Mouse (Mus musculus): ENCODE results near the gene Rnd2. TPM values are rescaled to one million over a fixed set of nuclear protein-coding genes. Genes with fewer than 3 reads are reported as not detected.
A peak's percentile ranks its signal among the peaks of the same experiment; 100 is the strongest.

The Rnd2 gene
- polyA plus RNA-seq (2012), result 0.09 and 0.16 TPM in 2 replicates

DNA sequence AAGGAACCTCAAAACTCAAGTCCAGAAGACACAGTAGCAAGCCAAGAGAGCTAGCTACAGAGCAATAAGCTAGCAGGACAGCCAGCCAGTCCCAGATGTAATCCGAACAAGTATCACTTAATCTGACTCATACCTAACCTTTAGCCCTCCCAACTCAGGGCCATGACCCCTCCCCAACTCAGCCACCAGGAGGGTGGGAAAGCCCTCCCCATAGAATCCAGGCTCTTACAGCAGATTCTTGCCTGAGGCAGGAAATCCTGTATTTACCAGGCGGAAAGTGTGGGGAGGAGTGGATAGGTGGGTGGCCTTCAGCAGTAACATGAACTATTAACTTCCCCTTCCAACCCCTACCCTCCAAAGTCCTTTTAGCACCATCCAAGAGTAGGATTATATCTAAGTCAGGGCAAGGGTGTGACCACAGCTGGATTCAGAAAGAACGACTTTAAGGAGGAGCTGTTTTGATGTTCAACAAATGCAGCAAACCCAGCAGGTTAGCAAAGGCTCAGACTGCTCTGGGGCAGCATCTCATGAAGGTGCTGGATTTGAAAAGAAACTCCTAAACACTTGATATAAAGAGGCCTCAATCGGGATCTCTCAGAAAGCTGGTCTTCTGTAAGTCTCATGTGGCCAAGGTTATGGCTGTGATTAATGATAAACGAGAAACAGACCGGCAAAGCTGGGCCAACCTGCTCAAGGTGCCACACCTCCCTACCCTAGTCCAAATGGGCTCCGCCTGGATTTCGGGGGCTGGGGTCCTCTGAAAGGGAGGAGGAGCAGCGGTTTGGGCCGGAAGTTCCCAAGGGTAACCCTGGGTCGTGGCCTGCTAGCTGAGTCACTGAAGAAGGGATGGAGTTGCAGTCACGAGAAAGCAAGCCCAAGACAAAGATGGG, at the start of gene Rnd2:
Rnd2 (plus strand) TSS at position 789 of the 890 bp plus-strand sequence.
- Histone ChIP-seq H3K4me3 (replicated peaks) (peak within 1 kb of the TSS; percentile 69), H3K9me3 (ENCODE audit: control insufficient read depth, low read length) (no peaks in the 10 kb centered on the region), H3K4me1 (ENCODE audit: control insufficient read depth) (peaks cover 64% of the 10 kb centered on the region), H3K36me3 (ENCODE audit: control insufficient read depth) (peaks cover 15% of the 10 kb centered on the region), H3K27me3 (ENCODE audit: control insufficient read depth) (peaks cover 70% of the 10 kb centered on the region)
- no peak for TF ChIP-seq TAL1 (IDR thresholded peaks at IDR 0.05; ENCODE audit: low read length)
- no peak for TF ChIP-seq GATA1 (IDR thresholded peaks at IDR 0.05; ENCODE audit: low read length)

DNA sequence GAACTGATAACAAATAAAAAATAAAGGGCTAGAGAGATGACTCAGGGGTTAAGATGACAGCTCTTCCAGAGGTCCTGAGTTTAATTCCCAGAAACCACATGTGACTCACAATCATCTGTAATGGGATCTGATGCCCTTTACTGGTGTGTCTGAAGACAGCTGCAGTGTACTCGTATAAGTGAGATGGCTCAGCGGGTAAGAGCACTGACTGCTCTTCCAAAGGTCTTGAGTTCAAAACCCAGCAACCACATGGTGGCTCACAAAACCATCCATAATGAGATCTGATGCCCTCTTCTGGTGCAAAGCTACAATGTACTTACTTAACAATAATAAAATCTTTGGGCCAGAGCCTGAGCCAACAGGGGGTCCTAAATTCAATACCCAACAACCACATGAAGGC, 49.5 kb upstream of the Rnd2 start:
- H3K27me3 ChIP-seq (ENCODE audit: control insufficient read depth), result no peaks in the 10 kb centered on the region
- no peaks in the 10 kb centered on the region for H3K9me3 ChIP-seq (ENCODE audit: control insufficient read depth, low read length)
- H3K36me3 ChIP-seq (ENCODE audit: control insufficient read depth), result peaks cover 46% of the 10 kb centered on the region
- H3K4me1 ChIP-seq (ENCODE audit: control insufficient read depth), result peaks cover 24% of the 10 kb centered on the region
- no peak for TF ChIP-seq GATA1 (IDR thresholded peaks at IDR 0.05; ENCODE audit: low read length)
- no peak for TF ChIP-seq TAL1 (IDR thresholded peaks at IDR 0.05; ENCODE audit: low read length)
- H3K4me3 ChIP-seq (replicated peaks), result no peak overlapping the region

DNA sequence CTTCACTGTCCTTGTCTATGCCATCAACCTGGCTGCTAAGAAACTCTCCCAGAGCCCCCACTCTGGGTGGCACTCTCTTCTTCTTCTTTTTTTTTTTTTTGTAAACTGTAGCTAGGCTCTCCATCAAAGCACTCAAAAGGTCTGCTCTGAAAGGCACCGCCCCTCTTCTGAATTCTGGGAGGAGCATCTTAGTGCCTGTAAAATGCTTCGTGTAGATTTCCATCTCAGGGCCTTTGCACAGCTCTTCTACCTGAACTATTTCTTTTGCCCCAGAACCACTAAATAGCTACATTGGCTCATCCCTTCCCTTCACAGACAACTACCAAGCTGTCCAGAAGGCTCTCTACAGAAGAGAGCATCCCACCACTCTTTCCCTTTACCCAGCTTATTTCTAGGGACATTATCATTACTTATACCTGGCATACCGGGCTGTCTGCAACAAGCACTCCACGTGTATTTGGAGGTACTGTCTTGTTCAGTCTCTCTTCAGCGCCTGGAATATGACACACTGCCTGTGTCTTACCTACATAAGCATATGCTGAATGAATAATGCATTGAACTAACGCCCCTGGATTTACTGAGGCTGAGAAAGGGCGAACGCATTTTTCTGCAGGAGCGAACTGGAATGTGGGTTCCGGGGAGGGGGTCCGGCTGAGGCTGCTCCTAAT, 48.2 kb upstream of the Rnd2 start:
- Histone ChIP-seq H3K36me3 (ENCODE audit: control insufficient read depth) (peaks cover 33% of the 10 kb centered on the region), H3K9me3 (ENCODE audit: control insufficient read depth, low read length) (no peaks in the 10 kb centered on the region), H3K4me3 (replicated peaks) (peak overlapping the region; percentile 74), H3K27me3 (ENCODE audit: control insufficient read depth) (no peaks in the 10 kb centered on the region), H3K4me1 (ENCODE audit: control insufficient read depth) (peaks cover 24% of the 10 kb centered on the region)
- TF ChIP-seq TAL1 (IDR thresholded peaks at IDR 0.05; ENCODE audit: low read length), result no peak
- TF ChIP-seq GATA1 (IDR thresholded peaks at IDR 0.05; ENCODE audit: low read length), result no peak

DNA sequence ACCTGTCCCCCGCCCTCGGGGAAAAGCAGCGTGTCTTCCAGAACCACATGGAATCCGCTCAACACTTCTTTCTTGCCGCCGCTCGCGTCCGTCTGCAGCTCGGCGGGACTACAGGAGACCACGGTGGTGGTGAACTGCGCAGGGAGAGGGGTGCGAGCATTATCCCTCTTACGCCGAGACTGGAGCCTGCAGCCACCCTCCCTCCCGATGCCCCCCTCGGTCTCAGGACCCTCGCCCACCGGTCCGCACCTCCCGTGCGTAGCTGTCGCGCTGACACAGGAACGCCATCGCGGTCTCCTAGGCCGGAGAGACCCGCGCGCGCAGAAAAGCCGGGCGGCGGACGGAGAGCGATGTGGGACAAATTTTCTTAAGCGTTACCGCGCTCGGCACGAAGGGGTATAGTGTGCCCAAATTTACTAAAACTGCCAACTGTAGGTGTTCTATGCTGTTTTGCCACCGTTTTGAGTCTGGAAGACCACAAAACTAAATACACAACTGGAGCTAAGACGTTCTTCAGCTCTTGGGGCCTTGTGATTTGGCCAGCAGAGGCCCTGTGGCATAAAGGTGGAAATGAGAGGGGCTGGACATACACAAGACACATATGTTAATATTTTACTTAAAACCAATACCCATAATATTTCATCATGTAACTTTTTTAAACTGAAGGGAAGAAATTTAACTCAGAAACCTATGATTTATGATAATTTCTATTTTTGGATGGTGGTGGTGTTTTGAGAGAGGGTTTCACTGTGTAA, 47.5 kb upstream of the Rnd2 start, which contains the start of gene Aarsd1:
Aarsd1 (minus strand) TSS at position 515 of the 755 bp plus-strand sequence.
- Histone ChIP-seq H3K27me3 (ENCODE audit: control insufficient read depth) (no peaks in the 10 kb centered on the region), H3K36me3 (ENCODE audit: control insufficient read depth) (peaks cover 26% of the 10 kb centered on the region), H3K4me3 (replicated peaks) (peak within 1 kb of the TSS; percentile 74), H3K9me3 (ENCODE audit: control insufficient read depth, low read length) (no peaks in the 10 kb centered on the region), H3K4me1 (ENCODE audit: control insufficient read depth) (peaks cover 30% of the 10 kb centered on the region)
- TF ChIP-seq TAL1 (IDR thresholded peaks at IDR 0.05; ENCODE audit: low read length) (no peak), GATA1 (IDR thresholded peaks at IDR 0.05; ENCODE audit: low read length) (no peak)

DNA sequence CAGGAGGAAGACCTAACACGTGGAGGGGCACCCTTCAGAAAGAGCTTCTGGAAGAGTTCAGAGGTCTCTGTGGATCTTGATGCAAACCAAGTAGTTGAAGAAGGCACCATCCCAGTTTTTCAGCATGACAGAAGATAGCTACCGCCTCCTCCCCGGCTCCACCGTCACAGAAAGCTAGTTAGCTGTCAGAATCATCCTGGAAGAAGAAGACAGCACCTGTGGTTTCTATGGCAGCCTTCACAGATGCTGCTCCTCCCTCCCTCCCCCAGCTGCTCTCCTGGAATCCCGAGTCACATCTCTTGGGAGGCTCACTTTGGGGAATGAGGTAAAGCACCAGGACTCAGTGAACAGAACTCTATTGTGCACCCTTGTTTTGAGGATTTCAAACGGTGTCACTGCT, 45.8 kb upstream of the Rnd2 start:
- peaks cover 4% of the 10 kb centered on the region; the same call in 1 of the 2 replicates for H3K27me3 ChIP-seq (ENCODE audit: control insufficient read depth)
- H3K4me3 ChIP-seq (replicated peaks), result no peak overlapping the region
- no peaks in the 10 kb centered on the region for H3K9me3 ChIP-seq (ENCODE audit: control insufficient read depth, low read length)
- no peak for TF ChIP-seq TAL1 (IDR thresholded peaks at IDR 0.05; ENCODE audit: low read length)
- no peak for TF ChIP-seq GATA1 (IDR thresholded peaks at IDR 0.05; ENCODE audit: low read length)
- peaks cover 9% of the 10 kb centered on the region for H3K36me3 ChIP-seq (ENCODE audit: control insufficient read depth)
- peaks cover 32% of the 10 kb centered on the region for H3K4me1 ChIP-seq (ENCODE audit: control insufficient read depth)

DNA sequence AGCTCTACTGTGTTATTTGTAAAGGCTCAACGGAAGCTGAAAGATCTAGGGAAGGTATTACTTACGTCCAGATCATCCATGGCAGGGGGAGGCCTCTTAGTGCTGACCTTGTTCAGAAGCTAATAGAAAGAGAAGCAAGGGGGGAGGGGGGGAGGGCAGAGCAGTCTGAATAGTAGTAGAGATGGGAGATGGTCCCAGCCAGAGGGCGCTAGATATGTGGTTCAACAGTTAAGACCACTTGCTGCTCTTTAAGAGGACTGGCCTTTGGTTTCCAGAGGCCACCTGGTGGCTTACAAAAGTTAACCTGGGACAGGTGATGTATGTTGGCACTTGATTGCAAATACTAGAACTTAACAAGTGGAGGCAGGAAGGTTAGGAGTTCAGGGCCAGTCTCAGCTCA, 45.2 kb upstream of the Rnd2 start:
- Histone ChIP-seq H3K36me3 (ENCODE audit: control insufficient read depth) (peaks cover 6% of the 10 kb centered on the region), H3K4me1 (ENCODE audit: control insufficient read depth) (peaks cover 38% of the 10 kb centered on the region), H3K9me3 (ENCODE audit: control insufficient read depth, low read length) (no peaks in the 10 kb centered on the region), H3K27me3 (ENCODE audit: control insufficient read depth) (peaks cover 8% of the 10 kb centered on the region; the same call in 1 of the 2 replicates), H3K4me3 (replicated peaks) (no peak overlapping the region)
- TF ChIP-seq GATA1 (IDR thresholded peaks at IDR 0.05; ENCODE audit: low read length) (no peak), TAL1 (IDR thresholded peaks at IDR 0.05; ENCODE audit: low read length) (no peak)

DNA sequence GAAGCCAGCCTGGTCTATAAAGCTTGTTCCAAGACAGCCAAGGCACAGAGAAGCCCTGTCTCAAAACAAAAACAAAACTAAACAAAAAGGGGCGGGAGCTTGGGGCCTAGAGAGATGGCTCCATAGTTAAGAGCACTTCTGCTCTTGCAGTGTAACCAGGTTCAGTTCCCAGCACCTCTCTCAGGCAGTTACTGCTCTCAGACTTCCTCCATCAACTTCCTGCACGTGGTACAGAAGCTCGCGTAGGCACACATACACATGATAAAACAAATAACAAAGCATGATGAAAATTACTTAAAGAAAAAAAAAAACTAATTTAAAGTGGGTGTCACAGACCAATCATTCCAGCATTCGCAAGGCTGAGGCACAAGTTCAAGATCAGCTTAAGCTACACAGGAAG, 44.7 kb upstream of the Rnd2 start:
- H3K4me3 ChIP-seq (replicated peaks), result no peak overlapping the region
- peaks cover 3% of the 10 kb centered on the region for H3K36me3 ChIP-seq (ENCODE audit: control insufficient read depth)
- H3K4me1 ChIP-seq (ENCODE audit: control insufficient read depth), result peaks cover 42% of the 10 kb centered on the region
- peaks cover 8% of the 10 kb centered on the region; the same call in 1 of the 2 replicates for H3K27me3 ChIP-seq (ENCODE audit: control insufficient read depth)
- no peak for TF ChIP-seq TAL1 (IDR thresholded peaks at IDR 0.05; ENCODE audit: low read length)
- no peaks in the 10 kb centered on the region for H3K9me3 ChIP-seq (ENCODE audit: control insufficient read depth, low read length)

DNA sequence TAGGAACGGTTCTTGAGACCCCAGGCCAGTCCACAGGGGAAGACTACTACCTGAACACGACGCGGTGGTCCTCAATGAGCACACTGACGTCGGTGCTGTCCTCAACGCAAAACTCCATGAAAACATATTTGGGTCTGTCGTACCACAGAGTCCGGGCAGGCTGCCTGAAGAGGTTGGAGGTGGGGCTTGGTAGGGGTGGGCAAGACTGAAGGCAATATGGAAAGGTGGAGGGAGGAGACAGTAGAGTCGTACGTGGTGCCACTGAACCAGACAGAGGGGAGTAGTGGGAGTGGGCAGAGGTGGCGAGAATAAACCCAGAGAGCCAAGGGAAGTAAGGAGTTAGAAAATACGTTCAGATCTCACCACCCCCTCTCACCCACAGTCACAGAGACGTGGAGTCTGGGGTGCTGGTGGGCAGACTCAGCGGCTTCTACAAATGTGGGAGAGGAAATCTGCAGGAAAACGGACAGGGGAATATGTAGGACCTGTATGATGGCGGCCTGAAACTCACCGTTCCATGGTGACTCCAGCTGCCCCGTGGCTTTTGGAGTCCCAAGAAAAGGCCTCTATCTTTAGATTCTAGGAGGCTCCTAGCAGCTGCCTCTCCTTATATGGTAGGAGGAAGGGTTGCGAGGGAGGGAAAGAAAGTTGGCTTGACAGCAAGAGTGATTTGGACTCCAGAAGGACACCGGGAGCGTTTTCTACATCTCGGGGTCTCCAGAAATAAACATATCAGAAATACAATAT, 40.5 kb upstream of the Rnd2 start, which contains the start of gene Gm27029:
Gm27029 (minus strand) TSS at position 692 of the 747 bp plus-strand sequence.
- no peak for TF ChIP-seq TAL1 (IDR thresholded peaks at IDR 0.05; ENCODE audit: low read length)
- no peak for TF ChIP-seq GATA1 (IDR thresholded peaks at IDR 0.05; ENCODE audit: low read length)
- Histone ChIP-seq H3K36me3 (ENCODE audit: control insufficient read depth) (peaks cover 9% of the 10 kb centered on the region), H3K27me3 (ENCODE audit: control insufficient read depth) (peaks cover 8% of the 10 kb centered on the region; the same call in 1 of the 2 replicates), H3K4me1 (ENCODE audit: control insufficient read depth) (peaks cover 41% of the 10 kb centered on the region), H3K4me3 (replicated peaks) (peak within 1 kb of the TSS; percentile 81), H3K9me3 (ENCODE audit: control insufficient read depth, low read length) (no peaks in the 10 kb centered on the region)

Measured in erythroblast, embryonic 14.5 days (primary cell).